In the genomic region with DNA sequence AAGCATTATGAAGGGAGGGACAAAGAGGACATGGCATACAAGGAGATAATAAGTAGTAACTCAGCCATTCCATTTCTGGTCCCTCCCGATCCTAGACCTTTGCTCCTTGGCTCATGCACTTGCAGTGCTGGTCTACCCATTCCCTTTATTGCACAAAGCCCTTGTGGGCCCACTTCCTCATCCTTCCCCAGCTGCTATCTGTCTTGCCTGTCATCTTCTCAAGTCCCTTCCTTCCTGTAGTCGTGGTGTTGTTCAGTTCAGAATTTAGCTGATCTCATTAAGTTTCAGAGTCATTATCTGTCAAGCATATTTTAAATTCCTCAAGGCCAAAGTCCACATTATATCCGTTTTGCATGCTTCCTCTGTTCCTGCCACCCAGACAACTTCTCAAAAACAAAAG, we compare ENCODE assay signal across 10 mouse cellular contexts. TPM values are rescaled to one million over a fixed set of nuclear protein-coding genes. Genes with fewer than 3 reads are reported as not detected.
DNase-seq lines count a peak whose midpoint lies in the region; ATAC-seq lines count a peak whose summit lies in the region.
"Had no signal": no experiment of that assay in that cellular context is flagged by ENCODE, and none has a peak within 500 bp of the region (broad histone marks: within the 10 kb centered on the region; RNA-seq: fewer than 3 reads in every experiment).

No protein-coding gene starts in this region.

- ATAC-seq in activated CD4-positive, CD25-positive, alpha-beta regulatory T cell, adult 4 months, result peak; percentile 60
- no peak for ATAC-seq in kidney, embryonic 14.5 days (ENCODE audit: low FRiP score, low TSS enrichment)

- WGBS in kidney, embryonic 14.5 days, result 32% methylated on average over 3 of the region's 3 CpGs

- H3K4me3 ChIP-seq in kidney, embryonic 14.5 days (ENCODE audit: low read length), result no peak overlapping the region
- H3K4me3 ChIP-seq: myocyte had no signal

- H3K4me1 ChIP-seq in kidney, embryonic 14.5 days (ENCODE audit: control insufficient read depth, insufficient read depth, low read length), result peaks cover 8% of the 10 kb centered on the region; the same call in 1 of the 2 replicates

- no peaks in the 10 kb centered on the region; the same call in 1 of the 2 replicates for H3K9me3 ChIP-seq in kidney, embryonic 14.5 days (ENCODE audit: control insufficient read depth, low read length)

- DNase-seq in heart, adult 9 months (ENCODE audit: low spot score in 2 of 2), result peak; percentile 33 to 65
- peak; percentile 52 for DNase-seq in lung, postnatal 36 days
- DNase-seq in cerebellum, adult 9-10 months, result no peak
- no peak for DNase-seq in gastrocnemius, adult 18-20 months (ENCODE audit: low spot score)
- no peak for DNase-seq in c-Kit-positive CD71-positive TER-119-positive erythroid progenitor cells, embryonic 14.5 days (ENCODE audit: low spot score)
- DNase-seq in layer of hippocampus, adult 9-10 months (ENCODE audit: low spot score), result no peak
- DNase-seq: cerebellum, postnatal 25 days had no signal

- H3K27me3 ChIP-seq in kidney, embryonic 14.5 days (ENCODE audit: control insufficient read depth, insufficient read depth, low read length), result no peaks in the 10 kb centered on the region

- H3K9ac ChIP-seq in kidney, embryonic 14.5 days (ENCODE audit: low read depth, low read length), result no peak overlapping the region

- peak overlapping the region; percentile 51; the same call in 1 of the 2 replicates for H3K27ac ChIP-seq in kidney, embryonic 14.5 days (ENCODE audit: low read depth, low read length)

- H3K4me2 ChIP-seq in kidney, embryonic 14.5 days (replicated peaks; ENCODE audit: low read depth, low read length), result no peak overlapping the region

- H3K36me3 ChIP-seq in kidney, embryonic 14.5 days (ENCODE audit: control insufficient read depth, insufficient read depth, low read length), result no peaks in the 10 kb centered on the region

RNA-seq across cellular contexts. Expression of gene Dse, which starts 9.5 kb away (rescaled TPM):
- polyA plus RNA-seq in activated CD4-positive, CD25-positive, alpha-beta regulatory T cell, adult 4 months (2017; shearing (Covaris generic)), result 1 to 10 TPM; 1.0 to 2.0 TPM
- 12.8 and 24.1 TPM in 2 replicates for polyA plus RNA-seq in kidney, embryonic 14.5 days (2014; fragmentation: Nextera tagmentation; extraction: Ambion mirVana)
- 1 to 10 TPM; 2.9 to 5.1 TPM for total RNA-seq in gastrocnemius, adult 18-20 months (2021)

Comparison
In these comparisons a context has a peak if more than half of its experiments do, and no peak if none do; other contexts are left out.
1. DNase-seq: peak in heart, adult 9 months (2 of 2) and lung, postnatal 36 days (single experiment); none in cerebellum, adult 9-10 months (single experiment), gastrocnemius, adult 18-20 months (single experiment), c-Kit-positive CD71-positive TER-119-positive erythroid progenitor cells, embryonic 14.5 days (single experiment) and layer of hippocampus, adult 9-10 months (single experiment).